Mouse (Mus musculus): ENCODE results near the gene Coro6.

The Coro6 gene

GRCm38 (mm10) chr11:77462283-77463100, at the start of gene Coro6:
Coro6 (plus strand) TSS chr11:77462411.
- peak in 1 of 2 experiments; percentile 45 for DNase-seq (ENCODE audit: low spot score in 2 of 2)

- no peak for DNase-seq (ENCODE audit: low spot score in 2 of 2)
These were observed 47.9 kb upstream of the Coro6 start for GRCm38 (mm10) chr11:77414141-77414839.

- DNase-seq (ENCODE audit: low spot score in 2 of 2), result no peak
These were observed 45.8 kb upstream of the Coro6 start for GRCm38 (mm10) chr11:77416212-77417000.

- no peak for DNase-seq (ENCODE audit: low spot score in 2 of 2)
These were observed 44.2 kb upstream of the Coro6 start for GRCm38 (mm10) chr11:77418021-77418420.

- peak in 1 of 2 experiments; percentile 13 for DNase-seq (ENCODE audit: low spot score in 2 of 2)
These were observed 38.9 kb upstream of the Coro6 start for GRCm38 (mm10) chr11:77423175-77423859.

GRCm38 (mm10) chr11:77428446-77428845, 33.8 kb upstream of the Coro6 start:
- DNase-seq (ENCODE audit: low spot score in 2 of 2), result no peak

GRCm38 (mm10) chr11:77437026-77437425, 25.2 kb upstream of the Coro6 start:
- no peak for DNase-seq (ENCODE audit: low spot score in 2 of 2)

GRCm38 (mm10) chr11:77440081-77440480, 22.1 kb upstream of the Coro6 start:
- DNase-seq (ENCODE audit: low spot score in 2 of 2), result no peak

- DNase-seq (ENCODE audit: low spot score in 2 of 2), result no peak
These were observed 21.2 kb upstream of the Coro6 start for GRCm38 (mm10) chr11:77441020-77441419.

- DNase-seq (ENCODE audit: low spot score in 2 of 2), result no peak
These were observed 19.7 kb upstream of the Coro6 start for GRCm38 (mm10) chr11:77442186-77443170.

GRCm38 (mm10) chr11:77444939-77445338, 17.3 kb upstream of the Coro6 start:
- DNase-seq (ENCODE audit: low spot score in 2 of 2), result no peak

GRCm38 (mm10) chr11:77446628-77447041, 15.6 kb upstream of the Coro6 start:
- DNase-seq (ENCODE audit: low spot score in 2 of 2), result peak in 1 of 2 experiments; percentile 31

GRCm38 (mm10) chr11:77449224-77449623, 13.0 kb upstream of the Coro6 start:
- DNase-seq (ENCODE audit: low spot score in 2 of 2), result no peak

- DNase-seq (ENCODE audit: low spot score in 2 of 2), result no peak
These were observed 10.5 kb upstream of the Coro6 start for GRCm38 (mm10) chr11:77451670-77452069.

- no peak for DNase-seq (ENCODE audit: low spot score in 2 of 2)
These were observed 8.8 kb upstream of the Coro6 start for GRCm38 (mm10) chr11:77453388-77453787.

- no peak for DNase-seq (ENCODE audit: low spot score in 2 of 2)
These were observed 6.3 kb upstream of the Coro6 start for GRCm38 (mm10) chr11:77455770-77456510.

- DNase-seq (ENCODE audit: low spot score in 2 of 2), result no peak
These were observed 5.3 kb upstream of the Coro6 start for GRCm38 (mm10) chr11:77456866-77457265.

GRCm38 (mm10) chr11:77461856-77462255, 355 bp upstream of the Coro6 start:
- no peak for DNase-seq (ENCODE audit: low spot score in 2 of 2)

- DNase-seq (ENCODE audit: low spot score in 2 of 2), result no peak
These were observed 862 bp downstream of the Coro6 start for GRCm38 (mm10) chr11:77463101-77463445.

- DNase-seq (ENCODE audit: low spot score in 2 of 2), result no peak
These were observed 1.6 kb downstream of the Coro6 start for GRCm38 (mm10) chr11:77463786-77464185.

Measured in spleen, postnatal 14 days (tissue).